Mouse (Mus musculus): ENCODE results near the gene Ibtk. TPM values are rescaled to one million over a fixed set of nuclear protein-coding genes. Genes with fewer than 3 reads are reported as not detected.
A peak's percentile ranks its signal among the peaks of the same experiment; 100 is the strongest.

Ibtk gene
- polyA plus RNA-seq, 1 experiment = 22.7 TPM

DNA sequence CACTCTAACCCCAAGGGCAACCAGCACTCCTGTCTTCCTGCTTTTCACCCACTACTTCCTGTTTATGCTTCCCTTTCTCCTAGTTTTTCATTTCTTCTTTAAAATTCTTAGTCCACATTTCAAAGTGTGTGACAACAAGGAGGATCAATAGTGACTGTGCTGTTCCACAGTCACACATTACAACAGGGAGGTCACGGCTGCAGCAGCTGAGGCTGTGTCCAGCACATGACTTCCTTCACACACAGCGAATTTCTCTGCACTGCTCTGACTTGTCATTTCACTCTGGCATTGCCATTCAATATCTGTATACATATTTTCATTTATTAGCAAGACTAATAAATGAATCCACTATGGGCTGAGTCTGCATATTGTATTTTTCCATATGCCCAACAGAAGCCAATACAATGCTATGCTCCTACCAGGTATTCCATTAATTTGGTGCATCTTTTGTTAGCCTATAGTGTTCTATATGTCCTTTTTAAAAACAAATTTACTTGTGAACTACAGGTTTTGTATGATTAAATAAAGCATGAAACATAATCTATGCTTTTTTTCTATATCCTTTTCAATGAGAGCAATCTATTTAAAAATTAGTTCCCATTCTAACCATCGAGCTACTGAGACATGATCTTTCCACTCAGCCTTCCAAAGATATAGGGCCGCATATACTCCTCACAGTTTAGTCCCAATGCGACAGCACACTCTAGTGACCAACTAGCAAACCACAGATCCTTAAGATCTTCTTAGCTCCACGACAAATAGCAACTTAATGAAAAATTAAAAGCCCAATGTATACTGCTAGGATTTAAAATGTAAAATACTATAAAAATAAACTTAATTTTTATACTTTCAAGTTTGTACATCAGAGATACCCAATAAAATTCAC is 55.7 kb downstream of the Ibtk start:
- Histone ChIP-seq H3K4me3 (replicated peaks; ENCODE audit: control insufficient read depth, low read depth, low read length) (no peak overlapping the region), H3K4me1 (ENCODE audit: control insufficient read depth, insufficient read depth, low read length) (no peaks in the 10 kb centered on the region; the same call in 1 of the 2 replicates), H3K27ac (ENCODE audit: control insufficient read depth, insufficient read depth, low read depth, low read length, poor library complexity) (no peak overlapping the region)
- TF ChIP-seq POLR2A (IDR thresholded peaks at IDR 0.05; ENCODE audit: borderline replicate concordance, control insufficient read depth, low read depth, low read length) (no peak), CTCF (IDR thresholded peaks at IDR 0.05; ENCODE audit: control insufficient read depth, insufficient read depth, low read length) (no peak)
- 69% methylated on average over 6 of the region's 6 CpGs for WGBS

DNA sequence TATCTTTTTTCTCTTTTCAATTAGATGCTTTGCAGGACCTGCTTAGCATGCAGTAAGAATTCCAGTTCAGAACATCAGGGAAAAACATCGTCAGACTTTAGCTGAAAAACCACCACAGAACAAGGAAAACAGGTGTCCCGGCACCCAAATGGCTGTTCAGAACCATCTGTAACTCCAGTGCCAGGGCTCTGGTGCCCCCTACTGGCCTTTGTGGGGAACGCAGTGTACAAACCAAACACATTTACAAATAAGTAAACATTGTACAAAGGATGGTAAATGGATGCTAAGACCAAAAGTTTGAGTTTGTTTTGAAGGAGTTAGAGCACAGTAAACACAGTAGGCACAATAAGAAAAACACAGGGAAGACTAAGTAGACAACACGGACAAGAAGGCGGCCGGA is 64.1 kb downstream of the Ibtk start:
- TF ChIP-seq CTCF (IDR thresholded peaks at IDR 0.05; ENCODE audit: control insufficient read depth, insufficient read depth, low read length) (peak; percentile 70), POLR2A (IDR thresholded peaks at IDR 0.05; ENCODE audit: borderline replicate concordance, control insufficient read depth, low read depth, low read length) (no peak)
- Histone ChIP-seq H3K4me1 (ENCODE audit: control insufficient read depth, insufficient read depth, low read length) (no peaks in the 10 kb centered on the region), H3K4me3 (replicated peaks; ENCODE audit: control insufficient read depth, low read depth, low read length) (no peak overlapping the region), H3K27ac (ENCODE audit: control insufficient read depth, insufficient read depth, low read depth, low read length, poor library complexity) (no peak overlapping the region)
- 90% methylated on average over 6 of the region's 6 CpGs for WGBS

DNA sequence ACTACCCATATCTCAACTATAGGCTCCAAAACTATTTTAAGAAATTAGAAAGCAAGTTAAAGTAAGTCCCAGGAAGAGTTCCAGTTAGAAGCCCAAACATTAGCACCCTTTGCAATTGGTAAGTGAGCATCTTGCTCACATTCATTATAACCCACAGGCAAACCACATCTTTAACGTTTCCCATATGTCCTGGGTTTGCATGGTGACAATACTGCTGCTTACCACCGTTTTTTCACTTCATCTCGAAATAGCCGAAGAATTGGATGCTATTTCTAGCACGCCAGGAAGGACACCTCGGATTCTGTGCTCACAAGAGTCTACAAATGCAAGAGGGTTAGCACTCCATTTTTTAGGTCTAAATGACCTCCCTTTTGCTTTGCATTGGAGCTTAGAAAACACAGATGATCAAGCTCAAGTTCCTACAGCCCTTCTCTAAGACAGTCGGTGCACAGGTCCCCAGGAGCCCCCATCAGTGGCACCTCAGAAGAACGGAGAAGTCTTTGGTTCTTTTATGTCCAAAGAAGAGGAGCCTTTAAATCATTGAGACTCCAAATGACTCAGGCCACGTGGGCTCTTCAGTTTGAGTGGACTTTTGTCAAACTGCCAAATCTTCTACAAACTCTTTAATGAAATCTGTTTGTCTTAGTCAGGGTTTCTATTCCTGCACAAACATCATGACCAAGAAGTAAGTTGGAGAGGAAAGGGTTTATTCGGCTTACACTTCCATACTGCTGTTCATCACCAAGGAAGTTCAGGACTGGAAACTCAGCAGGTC is 73.8 kb downstream of the Ibtk start:
- WGBS = 76% methylated on average over 10 of the region's 10 CpGs
- Histone ChIP-seq H3K4me1 (ENCODE audit: control insufficient read depth, insufficient read depth, low read length) (no peaks in the 10 kb centered on the region), H3K4me3 (replicated peaks; ENCODE audit: control insufficient read depth, low read depth, low read length) (no peak overlapping the region), H3K27ac (ENCODE audit: control insufficient read depth, insufficient read depth, low read depth, low read length, poor library complexity) (no peak overlapping the region)
- TF ChIP-seq POLR2A (IDR thresholded peaks at IDR 0.05; ENCODE audit: borderline replicate concordance, control insufficient read depth, low read depth, low read length) (no peak), CTCF (IDR thresholded peaks at IDR 0.05; ENCODE audit: control insufficient read depth, insufficient read depth, low read length) (no peak)

DNA sequence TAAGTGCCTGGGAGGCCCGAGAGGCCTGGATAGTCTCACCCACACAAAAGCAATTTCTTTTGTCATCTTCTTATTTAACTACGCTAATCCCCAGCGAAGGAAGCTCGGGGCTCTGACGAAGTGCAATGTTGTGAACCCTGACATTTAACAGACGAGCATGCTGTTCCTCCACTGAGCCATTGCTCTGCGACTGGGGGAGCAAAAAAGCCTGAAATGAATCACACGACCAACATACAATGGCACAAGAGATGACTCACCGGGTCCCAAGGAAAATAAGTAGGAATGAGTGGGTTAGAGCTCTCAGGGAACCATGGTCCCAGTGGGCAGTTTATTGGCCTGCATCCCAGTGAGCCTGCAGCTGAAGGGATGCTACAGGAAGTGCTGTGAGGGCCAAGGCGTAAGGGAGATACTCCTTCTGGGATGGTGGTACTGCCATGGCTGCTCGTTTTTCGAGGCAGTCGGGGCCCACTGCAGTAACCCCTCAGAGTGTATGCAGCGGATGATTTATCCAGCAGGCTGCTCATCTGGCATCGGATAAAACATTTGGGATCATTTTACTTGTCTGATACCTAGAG is 75.1 kb downstream of the Ibtk start:
- WGBS = 75% methylated on average over 15 of the region's 15 CpGs
- Histone ChIP-seq H3K27ac (ENCODE audit: control insufficient read depth, insufficient read depth, low read depth, low read length, poor library complexity) (no peak overlapping the region), H3K4me1 (ENCODE audit: control insufficient read depth, insufficient read depth, low read length) (no peaks in the 10 kb centered on the region), H3K4me3 (replicated peaks; ENCODE audit: control insufficient read depth, low read depth, low read length) (no peak overlapping the region)
- TF ChIP-seq POLR2A (IDR thresholded peaks at IDR 0.05; ENCODE audit: borderline replicate concordance, control insufficient read depth, low read depth, low read length) (no peak), CTCF (IDR thresholded peaks at IDR 0.05; ENCODE audit: control insufficient read depth, insufficient read depth, low read length) (no peak)

DNA sequence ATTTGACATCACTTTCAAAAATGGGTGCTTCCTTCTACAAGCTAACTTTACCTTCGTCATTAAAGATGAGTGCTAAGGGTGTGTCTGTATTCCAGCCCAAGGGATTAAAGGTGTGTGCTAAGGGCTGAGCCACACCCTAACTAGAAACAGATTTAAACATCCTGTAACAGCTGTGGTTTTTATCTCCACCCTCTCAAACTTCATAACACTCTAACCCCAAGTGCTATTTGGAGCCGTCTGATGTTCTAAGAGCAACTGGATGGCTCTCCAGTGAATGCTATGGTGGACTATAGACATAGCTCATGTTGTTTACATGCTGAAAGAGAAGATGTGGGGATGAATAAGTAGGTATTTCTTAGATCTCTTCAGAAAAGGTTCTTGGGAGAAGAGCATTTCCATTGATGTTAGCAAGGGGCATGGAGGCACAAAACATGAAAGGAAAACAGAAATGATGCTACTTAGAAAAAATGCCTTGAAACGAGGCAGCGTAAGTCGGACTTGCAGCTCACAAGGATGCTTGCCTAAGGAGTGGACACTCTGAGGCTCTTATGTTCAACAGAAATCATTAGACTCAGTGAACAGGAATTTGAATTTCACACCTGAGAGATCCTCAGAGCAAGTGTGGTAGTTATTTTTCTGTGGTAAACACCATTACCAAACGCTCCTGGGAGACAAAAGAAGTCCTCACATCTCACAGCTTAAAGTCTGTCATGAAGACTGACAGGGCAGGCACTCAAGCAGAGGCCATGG is 77.4 kb downstream of the Ibtk start:
- Histone ChIP-seq H3K27ac (ENCODE audit: control insufficient read depth, insufficient read depth, low read depth, low read length, poor library complexity) (no peak overlapping the region), H3K4me1 (ENCODE audit: control insufficient read depth, insufficient read depth, low read length) (no peaks in the 10 kb centered on the region), H3K4me3 (replicated peaks; ENCODE audit: control insufficient read depth, low read depth, low read length) (no peak overlapping the region)
- TF ChIP-seq POLR2A (IDR thresholded peaks at IDR 0.05; ENCODE audit: borderline replicate concordance, control insufficient read depth, low read depth, low read length) (no peak), CTCF (IDR thresholded peaks at IDR 0.05; ENCODE audit: control insufficient read depth, insufficient read depth, low read length) (no peak)
- 75% methylated on average over 6 of the region's 6 CpGs for WGBS

DNA sequence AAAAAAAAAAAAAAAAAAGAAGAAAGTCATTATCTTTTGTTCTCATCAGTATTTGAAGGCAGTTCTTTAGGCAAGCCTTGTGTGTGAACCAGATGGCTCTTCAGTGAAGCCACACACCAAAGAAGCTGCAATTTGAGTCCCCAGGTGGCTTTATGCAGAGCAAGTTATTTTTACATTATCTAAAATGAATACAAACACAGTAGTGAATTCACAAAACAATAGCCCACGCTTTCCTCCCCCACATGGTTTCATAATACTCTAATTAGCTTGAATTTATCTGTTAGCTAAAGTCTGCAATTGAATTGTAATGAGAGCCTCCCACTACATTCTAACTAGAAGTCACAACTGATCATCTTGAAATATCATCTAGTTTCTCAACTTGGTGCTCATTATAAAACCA is 84.8 kb downstream of the Ibtk start:
- TF ChIP-seq CTCF (IDR thresholded peaks at IDR 0.05; ENCODE audit: control insufficient read depth, insufficient read depth, low read length) = no peak
- TF ChIP-seq POLR2A (IDR thresholded peaks at IDR 0.05; ENCODE audit: borderline replicate concordance, control insufficient read depth, low read depth, low read length) = no peak
- WGBS = 88% methylated on average over 1 of the region's 1 CpGs
- Histone ChIP-seq H3K27ac (ENCODE audit: control insufficient read depth, insufficient read depth, low read depth, low read length, poor library complexity) (no peak overlapping the region), H3K4me1 (ENCODE audit: control insufficient read depth, insufficient read depth, low read length) (no peaks in the 10 kb centered on the region), H3K4me3 (replicated peaks; ENCODE audit: control insufficient read depth, low read depth, low read length) (no peak overlapping the region)

DNA sequence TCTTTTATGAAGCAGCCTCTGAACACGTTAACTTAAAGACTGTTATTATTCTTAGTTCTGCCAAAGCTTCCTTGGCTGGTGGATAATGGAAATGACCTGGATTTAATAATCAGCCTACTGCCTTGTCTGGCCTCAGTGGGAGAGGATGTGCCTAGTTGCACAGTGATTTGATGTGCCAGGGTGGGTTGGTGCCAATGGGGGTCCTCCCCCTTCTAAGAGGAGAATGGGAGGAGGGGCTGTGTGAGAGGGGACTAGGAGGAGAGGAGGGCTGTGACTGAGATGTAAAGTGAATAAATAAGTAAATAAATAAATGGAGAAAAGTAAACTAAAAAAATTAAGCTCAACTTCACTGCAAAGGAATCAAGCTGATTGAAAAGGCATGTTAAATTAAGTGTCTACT is 85.3 kb downstream of the Ibtk start:
- H3K27ac ChIP-seq (ENCODE audit: control insufficient read depth, insufficient read depth, low read depth, low read length, poor library complexity) = no peak overlapping the region
- no peak overlapping the region for H3K4me3 ChIP-seq (replicated peaks; ENCODE audit: control insufficient read depth, low read depth, low read length)
- no peaks in the 10 kb centered on the region for H3K4me1 ChIP-seq (ENCODE audit: control insufficient read depth, insufficient read depth, low read length)
- WGBS = 71% methylated on average over 1 of the region's 1 CpGs
- no peak for TF ChIP-seq POLR2A (IDR thresholded peaks at IDR 0.05; ENCODE audit: borderline replicate concordance, control insufficient read depth, low read depth, low read length)
- TF ChIP-seq CTCF (IDR thresholded peaks at IDR 0.05; ENCODE audit: control insufficient read depth, insufficient read depth, low read length) = no peak
